Mouse (Mus musculus) left cerebral cortex, adult 11 months (tissue): ENCODE results near the gene Gm12258.
"Not testable (repeated sequence)": the region's sequence is repeated elsewhere in the genome, so short reads cannot be mapped to it uniquely, and the experiment has no call there.

ENCODE experiments used
- DNase-seq: peaks from one replicate; pipeline ENCODE4 v3.0.0; 2022; ENCODE audit warnings: low spot score

The Gm12258 gene

GRCm38 (mm10) chr11:58846919-58847461 is at the start of gene Gm12258:
TSS of gene Gm12258 (plus strand) at chr11:58847158.
- peak; percentile 96 for DNase-seq

DNA sequence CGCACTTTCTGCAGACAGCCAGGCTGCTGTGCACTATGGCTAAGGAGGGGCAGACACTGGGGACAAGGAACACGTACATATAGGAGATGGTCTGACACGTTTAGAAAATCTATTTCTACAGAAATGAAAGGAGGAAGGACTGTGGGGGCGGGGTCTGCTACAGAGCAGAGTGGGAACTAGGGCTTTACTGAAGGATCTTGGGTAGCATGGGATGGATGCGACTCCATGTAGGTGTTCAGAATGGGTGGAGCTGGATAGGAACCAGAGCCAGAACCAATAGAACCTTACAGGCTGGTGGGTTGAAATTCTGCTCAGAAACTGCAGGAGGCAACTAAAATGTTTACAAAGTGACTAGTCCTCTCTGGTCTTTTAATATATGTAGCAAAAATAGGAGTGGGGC is 47.2 kb upstream of the Gm12258 start:
- no peak for DNase-seq

GRCm38 (mm10) chr11:58801558-58802228 is 45.3 kb upstream of the Gm12258 start, which contains the start of gene Fam183b:
TSS of gene Fam183b (minus strand) at chr11:58801960.
- DNase-seq, result no peak

DNA sequence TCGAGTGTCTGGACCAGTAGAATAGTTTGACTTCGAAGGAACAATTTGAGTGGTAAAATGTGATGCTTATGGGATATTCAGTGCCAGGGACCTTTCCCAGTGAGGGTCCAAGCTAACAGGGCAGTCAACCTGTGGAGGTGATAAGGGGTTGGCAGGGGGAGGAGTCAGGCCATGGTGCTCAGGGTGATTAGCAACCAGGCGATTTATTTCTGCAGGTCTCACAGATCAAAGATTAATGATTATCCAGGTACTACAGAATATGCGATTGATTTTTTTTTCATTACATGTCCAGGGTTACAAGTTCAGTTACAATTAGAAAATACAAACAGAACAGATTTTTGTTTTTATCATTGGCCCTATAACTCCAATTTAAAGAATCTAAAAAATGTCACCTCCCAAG is 43.1 kb upstream of the Gm12258 start:
- no peak for DNase-seq

GRCm38 (mm10) chr11:58804393-58804792 is 42.6 kb upstream of the Gm12258 start:
- DNase-seq, result no peak

- no peak for DNase-seq
Observed at GRCm38 (mm10) chr11:58812001-58812400, 35.0 kb upstream of the Gm12258 start.

- DNase-seq, result not testable (repeated sequence)
Observed at GRCm38 (mm10) chr11:58814700-58815099, 32.3 kb upstream of the Gm12258 start, which contains the start of gene Olfr313. TSS of gene Olfr313 (plus strand) at chr11:58815000.

DNA sequence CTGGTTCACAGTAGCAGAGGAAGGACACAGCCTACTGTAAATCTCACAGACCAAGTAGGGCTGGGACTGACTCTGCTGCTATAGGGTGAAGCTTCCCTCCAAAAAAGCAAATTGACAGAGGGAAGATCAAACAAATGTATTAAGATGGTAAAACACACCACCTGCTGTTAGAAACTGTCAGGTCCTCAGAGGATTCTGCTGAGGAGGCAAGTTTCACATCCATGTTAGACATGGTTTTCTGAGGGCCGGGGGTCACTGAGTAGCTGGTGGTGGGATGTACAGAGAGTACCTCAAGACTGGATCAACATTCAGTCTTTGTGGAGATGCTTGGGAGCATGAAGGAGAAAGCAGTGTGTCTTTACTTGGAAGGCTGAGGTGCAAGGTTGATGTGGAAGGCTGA is 31.3 kb upstream of the Gm12258 start:
- DNase-seq, result no peak

DNA sequence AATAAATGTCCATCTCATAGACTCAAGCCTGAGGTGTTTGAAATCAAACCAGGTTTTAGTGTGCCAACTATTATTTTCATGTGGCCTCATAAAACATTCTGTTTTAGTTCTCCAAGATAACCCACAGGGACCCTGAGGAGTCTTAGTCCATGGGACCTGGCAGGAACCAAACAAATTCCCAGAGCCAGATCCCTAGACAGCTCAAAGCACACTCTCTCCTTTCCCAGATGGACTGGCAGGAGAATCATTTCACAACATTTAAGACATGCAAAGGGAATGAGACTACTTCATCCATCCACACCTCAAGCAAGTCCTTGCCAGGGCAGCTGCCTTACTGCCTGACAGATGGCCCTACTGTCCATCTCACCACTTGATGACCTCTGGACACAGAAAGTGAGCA is 18.0 kb upstream of the Gm12258 start, which contains the start of gene Olfr312:
Gene Olfr312, plus strand, starts transcription at position 301 of the 400 bp plus-strand sequence.
- DNase-seq, result not testable (repeated sequence)

- DNase-seq, result no peak
Observed at GRCm38 (mm10) chr11:58829764-58830163, 17.2 kb upstream of the Gm12258 start.

GRCm38 (mm10) chr11:58832541-58832940 is 14.4 kb upstream of the Gm12258 start:
- DNase-seq, result not testable (repeated sequence)

GRCm38 (mm10) chr11:58838951-58839350 is 8.0 kb upstream of the Gm12258 start, which contains the start of gene Olfr311:
TSS of gene Olfr311 (plus strand) at chr11:58839251.
- not testable (repeated sequence) for DNase-seq

- DNase-seq, result no peak
Observed at GRCm38 (mm10) chr11:58847636-58848035, 678 bp downstream of the Gm12258 start.

GRCm38 (mm10) chr11:58849731-58850130 is 2.8 kb downstream of the Gm12258 start:
- DNase-seq, result no peak

- no peak for DNase-seq
Observed at GRCm38 (mm10) chr11:58860744-58861143, 13.8 kb downstream of the Gm12258 start.

GRCm38 (mm10) chr11:58867039-58867953 is 20.3 kb downstream of the Gm12258 start, which contains the start of gene 2810021J22Rik:
TSS of gene 2810021J22Rik (plus strand) at chr11:58867216.
- peak; percentile 66 for DNase-seq

GRCm38 (mm10) chr11:58867954-58868330 is 21.0 kb downstream of the Gm12258 start:
- no peak for DNase-seq

DNA sequence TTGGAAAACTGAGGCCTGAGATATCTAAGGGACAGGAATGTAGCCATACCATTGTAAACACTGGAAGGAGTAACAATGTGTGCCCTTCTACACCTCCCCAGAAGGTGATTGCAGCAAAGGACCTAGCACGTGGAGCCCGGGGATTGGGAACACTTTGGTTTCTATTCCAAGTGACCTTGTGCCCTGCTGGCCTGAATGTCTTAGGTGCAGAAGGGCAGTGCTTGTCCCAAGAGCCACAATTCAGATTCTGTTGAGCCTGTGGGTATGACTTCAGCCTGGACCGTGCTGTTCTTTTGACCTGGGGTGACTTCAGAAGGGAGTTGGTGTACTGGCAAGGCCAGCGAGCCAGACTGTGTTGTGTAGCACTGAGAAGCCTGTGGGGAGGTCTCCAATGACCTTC is 24.0 kb downstream of the Gm12258 start:
- no peak for DNase-seq

- DNase-seq, result no peak
Observed at GRCm38 (mm10) chr11:58883756-58884155, 36.8 kb downstream of the Gm12258 start.

- no peak for DNase-seq
Observed at GRCm38 (mm10) chr11:58890511-58890910, 43.6 kb downstream of the Gm12258 start.

DNA sequence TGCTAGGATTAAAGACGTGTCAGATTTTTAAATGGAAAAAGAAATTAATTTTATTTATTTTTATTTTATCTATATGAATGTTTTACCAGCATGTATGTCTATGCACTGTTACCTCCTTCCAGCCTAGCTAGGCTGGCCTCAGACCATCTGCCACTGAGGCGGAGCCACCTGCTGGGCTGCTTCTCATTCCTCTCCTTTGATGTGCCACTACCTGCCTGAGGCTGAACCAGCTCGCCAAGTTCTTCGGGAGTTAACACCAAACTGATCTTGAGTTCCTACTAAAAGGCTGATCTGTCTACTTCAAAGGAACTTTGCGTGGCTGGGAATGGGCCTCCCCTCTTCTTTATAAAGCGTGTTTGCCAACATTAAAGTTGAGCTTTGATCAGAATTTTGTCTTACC is 47.5 kb downstream of the Gm12258 start:
- no peak for DNase-seq

- DNase-seq, result no peak
Observed at GRCm38 (mm10) chr11:58897485-58897884, 50.5 kb downstream of the Gm12258 start.
